Comparison of ENCODE assay signal across 24 mouse cellular contexts in the genomic region with DNA sequence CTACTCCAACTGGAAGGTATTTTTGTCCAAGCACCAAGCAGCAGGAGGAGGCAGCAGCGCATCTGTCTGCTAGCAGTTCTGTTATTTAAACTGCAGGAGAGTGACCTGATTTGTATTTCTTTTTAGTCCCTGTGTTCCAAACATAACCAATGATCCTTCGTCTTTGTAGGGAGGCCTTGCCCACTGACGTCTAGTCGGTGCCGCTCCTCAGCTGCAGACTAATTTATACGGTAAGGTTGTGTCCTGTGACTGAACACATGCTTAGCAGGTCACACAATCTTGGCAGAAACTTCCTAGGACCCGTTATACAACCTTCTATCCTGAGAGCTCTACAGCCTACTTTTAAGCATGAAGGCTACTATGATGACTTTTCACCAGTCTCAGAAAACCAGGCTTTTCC.
"Had no signal": no experiment of that assay in that cellular context is flagged by ENCODE, and none has a peak within 500 bp of the region (broad histone marks: within the 10 kb centered on the region; RNA-seq: fewer than 3 reads in every experiment).

No protein-coding gene starts in this region.

- H3K9me3 ChIP-seq: heart, embryonic 10.5 days; heart, embryonic 12.5 days; hindbrain, embryonic 13.5 days; hindbrain, embryonic 15.5 days; kidney, embryonic 15.5 days; limb, embryonic 13.5 days; limb, embryonic 15.5 days; liver, embryonic 12.5 days had no signal

- H3K27ac ChIP-seq: heart, embryonic 10.5 days; hindbrain, embryonic 13.5 days; hindbrain, embryonic 15.5 days; hindbrain, postnatal 0 days; kidney, embryonic 15.5 days; kidney, postnatal 0 days; limb, embryonic 13.5 days; limb, embryonic 15.5 days; liver, embryonic 12.5 days; liver, embryonic 14.5 days had no signal

- H3K9ac ChIP-seq: heart, embryonic 12.5 days; hindbrain, embryonic 13.5 days; hindbrain, embryonic 15.5 days; kidney, embryonic 15.5 days; limb, embryonic 13.5 days; limb, embryonic 15.5 days; liver, embryonic 12.5 days; liver, embryonic 14.5 days had no signal

- H3K27me3 ChIP-seq: heart, embryonic 12.5 days; hindbrain, embryonic 13.5 days; hindbrain, embryonic 15.5 days; kidney, embryonic 15.5 days; limb, embryonic 13.5 days; limb, embryonic 15.5 days; liver, embryonic 12.5 days had no signal

- H3K36me3 ChIP-seq: heart, embryonic 10.5 days; heart, embryonic 12.5 days; kidney, embryonic 15.5 days; limb, embryonic 13.5 days; limb, embryonic 15.5 days; liver, embryonic 12.5 days had no signal

- H3K4me3 ChIP-seq: heart, embryonic 10.5 days; heart, embryonic 12.5 days; hindbrain, embryonic 13.5 days; hindbrain, embryonic 15.5 days; kidney, embryonic 15.5 days; limb, embryonic 13.5 days; limb, embryonic 15.5 days; liver, embryonic 12.5 days had no signal

- H3K4me1 ChIP-seq: heart, embryonic 10.5 days; heart, embryonic 12.5 days; hindbrain, embryonic 13.5 days; hindbrain, embryonic 15.5 days; kidney, embryonic 15.5 days; limb, embryonic 13.5 days; limb, embryonic 15.5 days; liver, embryonic 12.5 days had no signal

- ATAC-seq: hindbrain, postnatal 0 days; intestine, embryonic 16.5 days; liver, embryonic 12.5 days had no signal

- DNase-seq: gastrocnemius, postnatal 14 days; gastrocnemius, postnatal 36 days; heart, adult 18-20 months; heart, postnatal 10 days; kidney, adult 11 months; kidney, adult 2 months; kidney, adult 9 months; kidney, postnatal 14 days; kidney, postnatal 36 days; layer of hippocampus, adult 9-11 months; layer of hippocampus, postnatal 36 days; left cerebral cortex, postnatal 4 days had no signal

- H3K4me2 ChIP-seq: heart, embryonic 12.5 days; hindbrain, embryonic 13.5 days; hindbrain, embryonic 15.5 days; kidney, embryonic 15.5 days; limb, embryonic 13.5 days; limb, embryonic 15.5 days; liver, embryonic 12.5 days had no signal
